8 mouse cellular contexts compared by ENCODE assay signal in genomic region chr7:6840860-6841259, GRCm38 (mm10).
A peak's percentile ranks its signal among the peaks of the same experiment; 100 is the strongest.
DNase-seq lines count a peak whose midpoint lies in the region; ATAC-seq lines count a peak whose summit lies in the region.

No protein-coding gene starts in this region.

- 76% methylated on average over 5 of the region's 5 CpGs for WGBS in heart, embryonic 10.5 days

- no peak overlapping the region for H3K27ac ChIP-seq in heart, embryonic 10.5 days

- ATAC-seq in monocyte, adult 5-6 weeks (replicated peaks; ENCODE audit: insufficient number of reproducible peaks, low FRiP score, low TSS enrichment, poor library complexity, severe bottlenecking) = no peak

- no peaks in the 10 kb centered on the region for H3K36me3 ChIP-seq in heart, embryonic 10.5 days

- H3K4me1 ChIP-seq in heart, embryonic 10.5 days = peaks cover 9% of the 10 kb centered on the region; the same call in 1 of the 2 replicates

- intact Hi-C loops in left cerebral cortex, postnatal 10 days (cut with DNase I) = no loop called here

- DNase-seq in heart, postnatal 4 days = peak; percentile 55
- no peak for DNase-seq in heart, embryonic 10.5 days (ENCODE audit: low spot score)
- DNase-seq in urinary bladder, postnatal 14 days (ENCODE audit: low spot score) = peak; percentile 35
- no peak for DNase-seq in urinary bladder, postnatal 25 days (ENCODE audit: low spot score)
- peak; percentile 45 to 66 for DNase-seq in left cerebral cortex, postnatal 10 days (ENCODE audit: extremely low spot score in 1 of 2, low spot score in 2 of 2)
- no peak for DNase-seq in thymus, postnatal 4 days
- no peak for DNase-seq in thymus, postnatal 25 days

- no peaks in the 10 kb centered on the region for H3K27me3 ChIP-seq in heart, embryonic 10.5 days (ENCODE audit: insufficient read depth, poor library complexity, severe bottlenecking)

- H3K9me3 ChIP-seq in heart, embryonic 10.5 days = no peaks in the 10 kb centered on the region

- H3K4me3 ChIP-seq in heart, embryonic 10.5 days = no peak overlapping the region

Comparison
In these comparisons a context has a peak if more than half of its experiments do, and no peak if none do; other contexts are left out.
1. DNase-seq: peak in heart, postnatal 4 days (single experiment), urinary bladder, postnatal 14 days (single experiment) and left cerebral cortex, postnatal 10 days (2 of 2); none in heart, embryonic 10.5 days (single experiment), urinary bladder, postnatal 25 days (single experiment), thymus, postnatal 4 days (single experiment) and thymus, postnatal 25 days (single experiment).